Mouse (Mus musculus) embryo, embryonic 9.5 days (tissue): ENCODE results near the gene Mtcl1.

Experiments used
- DNase-seq: peaks from one replicate; pipeline ENCODE4 v3.0.0-alpha.2; 2017; ENCODE audit errors: extremely low spot score

Gene Mtcl1

DNA sequence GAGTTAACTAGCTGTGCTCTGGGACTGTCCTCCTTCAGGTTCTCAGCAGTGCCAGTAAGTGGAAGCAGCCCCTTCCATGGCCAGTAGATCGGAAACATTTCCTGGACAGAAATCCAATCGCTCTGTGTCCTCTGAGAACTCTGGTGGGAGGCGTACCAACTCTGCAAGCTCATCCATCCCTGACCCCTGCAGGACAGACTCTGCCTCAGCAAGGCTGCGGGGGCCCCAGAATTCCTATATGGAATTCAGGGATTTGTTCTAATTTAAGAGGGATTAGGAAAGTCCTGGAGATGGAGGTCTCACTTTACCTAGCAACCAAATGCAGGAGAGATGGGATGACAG lies 123.4 kb downstream of the Mtcl1 start:
- no peak for DNase-seq

GRCm38 (mm10) chr17:66325440-66326203 lies 123.9 kb downstream of the Mtcl1 start:
- no peak for DNase-seq

- no peak for DNase-seq
Measured at GRCm38 (mm10) chr17:66324836-66325235, 124.7 kb downstream of the Mtcl1 start.

DNA sequence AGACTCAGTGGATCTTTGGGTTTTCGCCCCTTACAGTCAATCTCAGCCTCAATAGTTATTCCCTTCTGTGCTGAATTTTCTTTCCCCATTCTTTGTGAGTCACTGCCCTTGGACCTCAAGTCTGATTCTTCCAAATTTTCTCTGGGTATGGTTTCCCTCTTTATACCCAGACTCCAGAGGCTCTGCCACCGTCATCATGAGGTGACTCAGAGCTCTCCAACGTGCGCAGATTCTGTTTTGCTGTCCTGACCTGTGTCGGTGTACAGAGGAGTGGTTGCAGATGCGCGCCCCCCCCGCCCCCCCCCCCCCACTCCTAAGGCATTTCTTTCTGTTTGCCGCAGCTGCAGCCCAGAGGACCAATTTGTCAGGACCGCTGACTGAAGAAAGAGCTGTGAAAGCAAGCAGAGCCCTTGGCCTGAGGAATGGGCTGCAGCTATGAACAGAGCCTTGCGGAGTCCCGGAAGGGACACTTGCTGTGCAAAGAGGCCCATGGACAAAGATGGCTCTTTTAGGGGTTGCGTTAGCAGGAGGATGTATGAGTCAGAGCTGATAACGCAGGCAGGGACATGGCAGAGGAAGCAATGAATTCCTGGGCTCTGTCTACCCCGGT lies 126.8 kb downstream of the Mtcl1 start:
- no peak for DNase-seq

- DNase-seq, result no peak
Measured at GRCm38 (mm10) chr17:66321933-66322332, 127.6 kb downstream of the Mtcl1 start.

- DNase-seq, result no peak
Measured at GRCm38 (mm10) chr17:66320716-66321372, 128.7 kb downstream of the Mtcl1 start.

DNA sequence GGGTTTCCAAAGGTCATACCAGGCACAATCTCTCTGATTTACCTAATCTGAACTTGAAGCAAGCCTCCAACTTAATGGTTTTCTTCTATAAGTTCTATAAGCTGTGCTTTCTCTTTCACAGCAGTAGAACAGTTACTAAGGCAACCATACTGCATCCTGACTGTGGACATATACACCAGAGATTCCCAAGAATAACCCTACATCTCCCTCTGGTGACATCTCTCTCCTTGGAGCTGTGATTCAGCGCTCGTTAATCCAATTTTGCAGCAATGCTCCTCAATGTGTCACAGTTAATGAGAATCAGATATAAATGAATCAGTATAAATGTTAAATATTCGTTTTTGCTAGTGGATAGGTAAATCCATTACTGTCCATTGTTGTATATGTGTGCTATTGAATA lies 131.5 kb downstream of the Mtcl1 start:
- DNase-seq, result no peak

DNA sequence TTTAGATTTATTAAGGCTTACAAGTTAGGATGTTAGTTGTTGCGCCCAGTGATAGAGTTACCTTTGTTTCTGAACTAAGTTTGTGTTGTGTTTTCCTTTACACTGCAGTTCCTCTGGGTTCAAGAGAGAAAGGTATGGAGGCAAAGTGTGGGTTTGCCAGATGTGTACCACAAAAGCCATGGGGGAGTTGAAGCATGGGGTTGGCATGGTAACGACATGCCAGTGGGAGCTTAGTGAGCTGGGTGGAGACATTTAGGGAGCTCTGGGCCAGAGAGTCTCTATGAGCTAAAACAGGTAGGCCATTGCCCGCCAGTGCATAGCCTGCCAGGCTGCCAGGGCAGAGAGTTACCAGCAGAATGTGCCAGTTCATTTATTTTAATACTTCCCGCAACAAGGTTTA lies 132.0 kb downstream of the Mtcl1 start:
- DNase-seq, result no peak

- DNase-seq, result no peak
Measured at GRCm38 (mm10) chr17:66317156-66317555, 132.4 kb downstream of the Mtcl1 start.

GRCm38 (mm10) chr17:66315451-66315850 lies 134.1 kb downstream of the Mtcl1 start:
- peak; percentile 51 for DNase-seq

DNA sequence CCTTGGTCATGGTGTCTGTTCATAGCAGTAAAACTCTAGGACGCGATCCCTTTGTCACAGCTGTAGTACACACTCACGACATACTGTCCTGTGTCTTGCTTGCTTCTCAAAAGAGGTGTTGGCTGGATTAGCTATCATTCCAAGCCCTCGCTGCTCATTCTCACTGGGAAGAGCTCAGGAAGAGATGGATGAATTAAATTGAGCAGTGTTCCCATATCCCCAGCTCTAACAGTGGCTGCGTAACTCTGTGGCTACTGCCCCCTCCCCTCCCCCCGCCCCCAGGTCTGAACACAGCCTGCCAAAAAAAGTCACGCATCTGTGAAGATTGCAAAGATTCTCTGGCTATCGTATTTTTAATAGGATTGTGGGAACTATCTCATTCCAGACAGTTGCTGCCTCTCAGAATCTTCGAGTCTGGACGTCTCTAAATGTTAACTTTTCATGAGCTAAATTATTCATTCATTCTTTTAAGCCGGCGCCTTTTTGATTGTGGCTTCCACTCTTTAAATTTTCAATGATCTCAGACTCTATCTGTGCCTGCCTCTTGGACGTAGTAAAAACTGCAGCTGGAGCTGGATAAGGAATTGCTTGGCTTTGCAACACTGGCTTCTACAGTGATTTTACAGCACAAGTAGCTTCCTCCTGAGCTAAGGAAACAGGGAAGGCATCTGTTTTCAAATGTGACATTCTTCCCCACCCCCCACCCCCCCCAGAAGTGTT lies 134.8 kb downstream of the Mtcl1 start:
- DNase-seq, result no peak

GRCm38 (mm10) chr17:66301906-66302305 lies 147.6 kb downstream of the Mtcl1 start:
- no peak for DNase-seq

- no peak for DNase-seq
Measured at GRCm38 (mm10) chr17:66301267-66301666, 148.3 kb downstream of the Mtcl1 start.

DNA sequence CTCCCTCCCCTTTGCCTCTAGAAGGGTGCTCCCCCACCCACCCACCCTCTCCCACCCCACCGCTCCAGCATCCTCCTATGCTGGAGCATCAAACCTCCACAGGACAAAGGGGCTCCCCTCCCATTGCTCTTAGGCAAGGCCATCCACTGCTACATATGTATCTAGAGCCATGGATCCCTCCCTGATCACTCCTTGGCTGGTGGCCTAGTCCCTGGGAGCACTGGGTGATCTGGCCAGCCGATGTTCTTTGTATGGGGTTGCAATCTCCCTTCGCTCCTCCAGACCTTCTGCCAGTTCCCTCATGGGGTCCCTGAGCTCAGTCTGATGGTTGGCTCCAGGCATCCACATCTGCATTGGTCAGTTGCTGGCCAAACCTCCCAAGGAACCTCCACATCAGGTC lies 151.8 kb downstream of the Mtcl1 start:
- no peak for DNase-seq

DNA sequence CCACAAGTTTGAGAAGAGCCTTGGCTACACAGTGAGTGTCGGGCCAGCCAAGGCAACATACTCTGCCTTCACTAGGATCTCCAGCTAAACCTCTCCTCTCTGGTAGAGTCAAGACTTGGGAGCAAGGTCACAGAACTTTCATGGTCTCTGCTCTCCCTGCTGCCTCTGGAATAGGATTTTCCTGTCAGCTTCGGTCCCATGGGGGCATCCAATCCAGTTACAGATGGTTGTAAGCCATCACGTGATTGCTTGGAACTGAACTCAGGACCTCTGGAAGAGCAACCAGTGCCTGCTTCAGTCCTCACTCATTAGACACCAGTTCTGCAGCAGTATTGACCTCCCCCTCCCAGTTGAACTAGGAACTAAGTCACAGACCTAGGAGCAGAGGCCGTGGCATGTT lies 156.0 kb downstream of the Mtcl1 start:
- DNase-seq, result no peak

DNA sequence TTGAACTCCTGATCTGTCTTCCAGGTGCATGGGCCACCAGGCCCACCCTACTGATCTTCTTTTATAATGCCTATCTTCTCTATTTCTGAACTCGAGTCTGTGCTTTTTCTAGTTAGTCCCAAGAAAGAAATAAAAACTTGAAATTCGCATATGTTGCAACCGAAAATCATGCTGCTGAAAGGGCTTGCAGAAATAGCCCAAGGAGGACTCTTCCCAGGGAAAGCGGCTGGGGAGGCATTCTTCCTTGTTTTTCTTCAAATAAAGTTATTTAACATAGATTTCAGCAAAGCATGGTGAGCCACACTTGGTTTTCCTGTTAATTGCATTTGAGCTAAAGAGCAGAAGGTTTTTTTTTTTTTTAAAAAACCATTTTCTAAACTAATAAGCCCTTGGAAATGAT lies 159.7 kb downstream of the Mtcl1 start:
- no peak for DNase-seq
